Mouse (Mus musculus) lung, postnatal 0 days (tissue): ENCODE data around the gene Rpl22l1. TPM values are rescaled to one million over a fixed set of nuclear protein-coding genes. Genes with fewer than 3 reads are reported as not detected.

Source experiments
- ATAC-seq: fragments of 200-750 bp; cut with Nextera tagmentation; 2 replicates; pipeline ENCODE4 v1.8.0; 2017; ENCODE audit warnings: moderate library complexity
- DNase-seq: peaks from one replicate; pipeline ENCODE4 v3.0.0-alpha.2; 2016; ENCODE audit warnings: low spot score
- H3K27ac ChIP-seq: fragments of 300-500 bp; sonication (generic); 2 replicates; pipeline ENCODE4 v1.5.1; 2014; ENCODE audit warnings: antibody characterized with exemption, mild to moderate bottlenecking, low read length, mixed read lengths
- H3K27me3 ChIP-seq: fragments of 300-500 bp; sonication (generic); replicated peaks from 2 replicates; pipeline ENCODE4 v1.6.1; 2014; ENCODE audit warnings: low read length, mixed read lengths; ENCODE audit not compliant: insufficient read depth
- H3K36me3 ChIP-seq: fragments of 300-500 bp; sonication (generic); 2 replicates; pipeline ENCODE4 v1.6.1; 2014; ENCODE audit warnings: low read length, mixed read lengths; ENCODE audit not compliant: insufficient read depth
- H3K4me1 ChIP-seq: fragments of 300-500 bp; sonication (generic); 2 replicates; pipeline ENCODE4 v1.6.1; 2014; ENCODE audit warnings: antibody characterized with exemption, low read depth, low read length, mixed read lengths; ENCODE audit not compliant: insufficient read depth
- H3K4me2 ChIP-seq: fragments of 300-500 bp; sonication (generic); replicated peaks from 2 replicates; pipeline ENCODE4 v1.6.1; 2014; ENCODE audit warnings: low read depth, mild to moderate bottlenecking, low read length, moderate library complexity, mixed read lengths
- H3K4me3 ChIP-seq: fragments of 300-500 bp; sonication (generic); 2 replicates; pipeline ENCODE4 v1.5.1; 2014; ENCODE audit warnings: low read depth, low read length
- H3K9ac ChIP-seq: fragments of 300-500 bp; sonication (generic); replicated peaks from 2 replicates; pipeline ENCODE4 v1.6.1; 2014; ENCODE audit warnings: low read depth, mild to moderate bottlenecking
- H3K9me3 ChIP-seq: fragments of 300-500 bp; sonication (generic); 2 replicates; pipeline ENCODE4 v1.6.1; 2016; ENCODE audit warnings: low read length, mixed read lengths
- CTCF ChIP-seq: IDR thresholded peaks from 2 replicates; pipeline ENCODE4 v1.5.1; 2016; ENCODE audit warnings: antibody characterized with exemption, mild to moderate bottlenecking
- EP300 ChIP-seq: IDR thresholded peaks from 2 replicates; pipeline ENCODE4 v1.6.1; 2016; ENCODE audit warnings: antibody characterized with exemption, mild to moderate bottlenecking, control low read depth
- WGBS: fragments of 180-500 bp; shearing (Covaris S2); extraction: QIAGEN DNeasy Blood & Tissue Kit; methylation state at CpG from one replicate; pipeline ENCODE4 v1.1.7; 2014; 5-methylcytosine and 5-hydroxymethylcytosine counted together
- polyA plus RNA-seq: library from polyadenylated mRNA; unstranded; fragments of >200 nt; fragmentation: Nextera tagmentation; extraction: Ambion mirVana; gene quantifications from 2 replicates; pipeline ENCODE4 v1.2.1, GENCODE M21; 2015

Rpl22l1 gene
- polyA plus RNA-seq, 1 experiment from 2014 or later: 279 TPM

DNA sequence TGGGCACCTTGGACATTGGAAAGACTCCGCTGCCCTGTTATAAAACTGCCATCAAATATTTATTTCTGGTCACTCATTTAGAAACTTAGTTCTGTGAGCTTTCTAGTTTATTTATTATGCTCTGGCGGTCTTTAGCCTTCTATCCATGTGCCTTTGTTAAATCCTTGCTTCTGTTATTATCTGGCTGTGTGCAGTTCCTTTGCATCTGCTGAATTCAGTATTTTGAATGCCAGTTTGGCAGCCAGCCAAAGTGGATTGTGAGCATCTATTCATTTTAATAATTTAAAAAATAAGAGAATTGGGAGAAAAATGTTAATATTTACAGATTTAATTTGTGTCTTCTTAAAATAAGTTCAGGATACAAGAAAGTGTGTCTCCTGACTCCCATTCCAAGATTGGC lies 21.1 kb upstream of the Rpl22l1 start:
- no peaks in the 10 kb centered on the region for H3K9me3 ChIP-seq
- 0 out of 2 replicates have a peak, but pooled peaks cover 4% of the 10 kb centered on the region for H3K4me1 ChIP-seq
- no peaks in the 10 kb centered on the region for H3K36me3 ChIP-seq
- H3K4me2 ChIP-seq: no peak overlapping the region
- H3K4me3 ChIP-seq: no peak overlapping the region
- TF ChIP-seq CTCF (no peak), EP300 (no peak)
- no peaks in the 10 kb centered on the region for H3K27me3 ChIP-seq
- no peak overlapping the region for H3K27ac ChIP-seq
- no peak for ATAC-seq
- DNase-seq: no peak
- WGBS: 82% methylated on average over 2 of the region's 2 CpGs
- no peak overlapping the region for H3K9ac ChIP-seq

DNA sequence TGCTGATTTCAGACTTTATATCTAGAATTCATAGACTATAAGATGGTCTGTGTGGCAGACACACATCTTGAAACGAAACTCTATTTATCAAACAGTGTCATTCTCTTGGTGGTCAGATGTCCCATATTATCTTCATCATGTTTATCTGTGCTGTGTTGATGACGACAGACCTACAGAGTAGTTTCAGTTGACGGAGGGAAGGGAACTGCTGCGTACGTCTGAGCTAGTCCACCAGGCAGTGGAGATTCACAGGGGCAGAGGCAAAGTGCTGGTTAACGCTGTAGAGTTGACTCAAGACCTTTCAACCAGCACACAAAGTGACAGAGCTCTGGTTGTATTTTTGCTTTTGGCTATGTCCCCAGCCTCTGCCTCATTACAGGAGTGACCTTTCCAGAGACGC lies 10.4 kb upstream of the Rpl22l1 start:
- 73% methylated on average over 7 of the region's 7 CpGs for WGBS
- Histone ChIP-seq H3K27me3 (no peaks in the 10 kb centered on the region), H3K9me3 (no peaks in the 10 kb centered on the region), H3K9ac (no peak overlapping the region), H3K36me3 (no peaks in the 10 kb centered on the region), H3K4me2 (no peak overlapping the region), H3K4me1 (no peaks in the 10 kb centered on the region), H3K4me3 (no peak overlapping the region), H3K27ac (no peak overlapping the region)
- ATAC-seq (no peak), DNase-seq (no peak)
- no peak for TF ChIP-seq CTCF
- TF ChIP-seq EP300: no peak

DNA sequence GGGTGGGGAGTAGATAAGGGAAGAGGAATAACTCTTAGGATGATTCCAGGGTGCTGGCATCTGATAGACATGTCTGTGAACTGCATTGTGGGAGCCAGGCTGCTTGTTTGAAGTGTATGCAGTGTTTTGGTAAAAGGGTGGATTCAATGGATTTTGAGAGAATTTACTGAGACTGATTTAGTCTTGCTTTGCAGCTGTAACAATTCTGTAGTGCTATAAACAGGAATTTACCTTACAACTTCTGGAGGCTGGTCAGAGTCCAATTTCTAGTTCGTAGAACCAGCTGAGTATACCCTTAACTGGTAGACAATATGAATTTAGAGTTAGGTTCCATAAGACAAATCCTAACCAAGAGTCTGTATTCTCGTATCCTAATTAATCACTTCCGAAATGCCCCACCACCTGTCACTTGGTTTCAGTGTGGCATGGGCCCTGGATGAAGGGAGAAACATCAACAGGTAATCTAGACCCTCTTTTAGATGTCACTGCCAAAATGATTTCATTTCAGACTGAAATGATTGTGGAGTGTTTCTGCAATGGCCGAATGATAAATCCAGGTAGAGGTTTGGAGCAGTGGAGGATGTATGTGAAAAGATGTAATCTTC lies 2.9 kb downstream of the Rpl22l1 start:
- TF ChIP-seq CTCF: no peak
- TF ChIP-seq EP300: no peak
- H3K4me2 ChIP-seq: no peak overlapping the region
- H3K27ac ChIP-seq: no peak overlapping the region
- no peak for ATAC-seq
- no peaks in the 10 kb centered on the region for H3K27me3 ChIP-seq
- H3K4me3 ChIP-seq: no peak overlapping the region
- no peak for DNase-seq
- no peaks in the 10 kb centered on the region for H3K9me3 ChIP-seq
- H3K9ac ChIP-seq: no peak overlapping the region
- H3K4me1 ChIP-seq: peaks cover 4% of the 10 kb centered on the region; the same call in 1 of the 2 replicates
- 95% methylated on average over 4 of the region's 4 CpGs for WGBS
- H3K36me3 ChIP-seq: peaks cover 5% of the 10 kb centered on the region; the same call in 1 of the 2 replicates

GRCm38 (mm10) chr3:28811441-28811840 lies 6.2 kb downstream of the Rpl22l1 start:
- Histone ChIP-seq H3K27me3 (no peaks in the 10 kb centered on the region), H3K27ac (no peak overlapping the region), H3K36me3 (peaks cover 5% of the 10 kb centered on the region; the same call in 1 of the 2 replicates), H3K4me1 (no peaks in the 10 kb centered on the region), H3K4me2 (no peak overlapping the region), H3K9me3 (no peaks in the 10 kb centered on the region), H3K4me3 (no peak overlapping the region), H3K9ac (no peak overlapping the region)
- no peak for DNase-seq
- TF ChIP-seq EP300 (no peak), CTCF (no peak)
- no peak for ATAC-seq
- WGBS: 58% methylated on average over 4 of the region's 4 CpGs

GRCm38 (mm10) chr3:28814361-28814760 lies 9.1 kb downstream of the Rpl22l1 start:
- Histone ChIP-seq H3K9ac (no peak overlapping the region), H3K27me3 (no peaks in the 10 kb centered on the region), H3K4me3 (no peak overlapping the region), H3K4me1 (no peaks in the 10 kb centered on the region), H3K9me3 (no peaks in the 10 kb centered on the region), H3K36me3 (no peaks in the 10 kb centered on the region), H3K4me2 (no peak overlapping the region), H3K27ac (no peak overlapping the region)
- TF ChIP-seq CTCF (peak; percentile 81), EP300 (no peak)
- 4% methylated on average over 4 of the region's 4 CpGs for WGBS
- DNase-seq (peak; percentile 78), ATAC-seq (no peak)

DNA sequence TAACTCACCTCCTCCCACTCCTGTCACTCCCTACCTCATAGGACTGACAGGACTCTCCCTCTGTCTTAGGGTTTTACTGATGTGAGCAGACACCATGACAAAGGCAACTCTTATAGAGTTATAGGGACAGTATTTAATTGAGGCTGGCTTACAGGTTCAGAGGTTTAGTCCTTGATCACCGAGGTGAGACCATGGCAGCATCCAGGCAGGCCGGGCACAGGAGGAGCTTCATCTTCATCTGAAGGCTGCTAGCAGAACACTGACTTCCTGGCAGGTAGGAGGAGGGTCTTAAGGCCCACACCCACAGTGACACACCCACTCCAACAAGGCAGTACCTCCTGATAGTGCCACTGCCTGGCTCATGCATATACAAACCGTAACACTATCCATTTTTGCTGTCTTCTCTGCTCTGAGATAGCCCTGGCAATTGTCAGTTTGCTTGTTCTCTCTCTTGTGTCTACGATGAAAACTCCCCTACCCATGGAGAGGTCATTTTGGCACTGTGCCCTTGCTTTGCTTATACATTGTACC lies 10.8 kb downstream of the Rpl22l1 start:
- DNase-seq: no peak
- Histone ChIP-seq H3K9ac (no peak overlapping the region), H3K4me2 (no peak overlapping the region), H3K27ac (no peak overlapping the region), H3K4me1 (no peaks in the 10 kb centered on the region), H3K9me3 (no peaks in the 10 kb centered on the region), H3K36me3 (no peaks in the 10 kb centered on the region), H3K4me3 (no peak overlapping the region), H3K27me3 (no peaks in the 10 kb centered on the region)
- WGBS: 74% methylated on average over 4 of the region's 4 CpGs
- no peak for ATAC-seq
- TF ChIP-seq EP300: no peak
- no peak for TF ChIP-seq CTCF
